Mouse (Mus musculus) erythroblast, embryonic 14.5 days (primary cell): ENCODE results near the gene Map3k12.

Experiments
- GATA1 ChIP-seq: IDR thresholded peaks from 2 replicates; pipeline ENCODE4 v1.6.1; 2012; ENCODE audit warnings: low read length, inconsistent platforms, mixed read lengths
- TAL1 ChIP-seq: IDR thresholded peaks from 3 replicates; pipeline ENCODE4 v1.6.1; 2012; ENCODE audit warnings: low read length, inconsistent platforms, mixed read lengths

GRCm38 (mm10) chr15:102474520-102474919, 42.3 kb downstream of the Map3k12 start:
- no peak for TF ChIP-seq GATA1
- TF ChIP-seq TAL1, result no peak
